Mouse (Mus musculus): ENCODE measurements around the gene Ralgapb.

- TF ChIP-seq CTCF (IDR thresholded peaks at IDR 0.05) (no peak), EP300 (IDR thresholded peaks at IDR 0.05) (no peak)
Observed at GRCm38 (mm10) chr2:158456451-158456850, 46.8 kb downstream of the Ralgapb start.
